17 mouse cellular contexts compared by ENCODE assay signal in the genomic region with DNA sequence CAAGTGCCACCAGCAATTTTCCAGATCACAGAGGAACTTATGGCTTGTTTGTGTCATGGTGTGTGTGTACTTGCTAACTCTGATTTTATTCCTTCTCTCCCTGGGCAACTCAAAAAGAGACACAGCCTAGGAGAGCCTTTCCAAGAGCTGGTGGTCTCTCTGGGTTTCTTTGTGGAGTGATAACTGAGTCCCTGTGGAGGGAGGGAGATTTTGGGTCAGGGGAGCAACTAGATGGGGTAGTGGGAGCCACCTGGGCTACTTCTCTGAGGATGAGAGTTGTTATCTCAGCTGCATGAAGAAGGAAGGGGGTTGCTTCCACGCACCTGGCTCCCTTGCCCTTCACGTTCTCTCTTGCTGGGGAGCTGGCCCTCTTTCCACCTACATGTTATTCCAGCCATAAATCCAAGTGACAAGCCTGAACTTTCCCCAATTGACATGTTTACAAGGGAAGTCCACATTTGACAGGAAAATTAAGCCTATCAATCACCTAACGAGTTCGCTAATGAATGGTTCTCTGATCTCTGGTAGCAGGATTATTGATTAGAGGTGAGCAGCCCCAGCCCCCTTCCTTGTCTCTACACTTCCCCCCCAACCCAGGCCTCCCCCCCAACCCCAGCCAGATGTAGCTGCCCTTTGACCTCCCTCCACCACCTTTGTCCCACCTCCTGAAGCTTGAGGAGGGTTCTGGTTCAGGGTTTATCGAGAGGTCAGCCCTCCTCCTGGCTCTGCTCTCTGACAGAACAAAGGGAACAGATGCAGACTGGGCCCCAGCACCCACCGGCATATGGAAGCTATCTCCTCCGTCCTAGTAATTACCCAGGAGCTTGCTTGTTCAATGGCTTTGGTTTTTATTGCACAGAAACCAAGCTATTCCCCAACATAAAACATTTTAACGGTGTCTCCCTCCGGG.
DNase-seq lines count a peak whose midpoint lies in the region; ATAC-seq and TF ChIP-seq lines count a peak whose summit lies in the region.
"Had no signal": no experiment of that assay in that cellular context is flagged by ENCODE, and none has a peak within 500 bp of the region (broad histone marks: within the 10 kb centered on the region; RNA-seq: fewer than 3 reads in every experiment).

No protein-coding gene starts in this region.

- no peak for TF ChIP-seq POLR2A in brain, embryonic 14.5 days (IDR thresholded peaks at IDR 0.05; ENCODE audit: borderline replicate concordance, extremely low read depth, insufficient read depth, insufficient read length, poor library complexity, severe bottlenecking)

- H3K36me3 ChIP-seq in hindbrain, embryonic 10.5 days = no peaks in the 10 kb centered on the region
- no peaks in the 10 kb centered on the region for H3K36me3 ChIP-seq in hindbrain, postnatal 0 days (ENCODE audit: insufficient read depth, low read length)
- no peaks in the 10 kb centered on the region for H3K36me3 ChIP-seq in embryonic facial prominence, embryonic 14.5 days (ENCODE audit: control insufficient read depth, insufficient read depth, low read length)
- H3K36me3 ChIP-seq in neural tube, embryonic 11.5 days (ENCODE audit: control insufficient read depth, insufficient read depth, low read length) = no peaks in the 10 kb centered on the region
- H3K36me3 ChIP-seq: heart, embryonic 12.5 days; hindbrain, embryonic 15.5 days; limb, embryonic 15.5 days; lung, embryonic 15.5 days had no signal

- H3K27me3 ChIP-seq in hindbrain, embryonic 10.5 days (ENCODE audit: insufficient read depth, poor library complexity, severe bottlenecking) = no peaks in the 10 kb centered on the region
- no peaks in the 10 kb centered on the region for H3K27me3 ChIP-seq in hindbrain, postnatal 0 days (ENCODE audit: insufficient read depth, low read length)
- H3K27me3 ChIP-seq in embryonic facial prominence, embryonic 14.5 days (replicated peaks; ENCODE audit: control insufficient read depth, insufficient read depth, low read length) = peaks cover 4% of the 10 kb centered on the region; the same call in 1 of the 2 replicates
- H3K27me3 ChIP-seq in neural tube, embryonic 11.5 days (ENCODE audit: control insufficient read depth, insufficient read depth, low read length) = no peaks in the 10 kb centered on the region
- H3K27me3 ChIP-seq: hindbrain, embryonic 15.5 days had no signal

- no peak overlapping the region for H3K4me2 ChIP-seq in hindbrain, postnatal 0 days (ENCODE audit: low read depth, low read length)
- H3K4me2 ChIP-seq in embryonic facial prominence, embryonic 14.5 days (ENCODE audit: low read depth, low read length) = no peak overlapping the region
- H3K4me2 ChIP-seq in neural tube, embryonic 11.5 days (ENCODE audit: low read depth) = no peak overlapping the region
- H3K4me2 ChIP-seq: heart, embryonic 12.5 days; hindbrain, embryonic 15.5 days; limb, embryonic 15.5 days; lung, embryonic 15.5 days had no signal

- peak overlapping the region; percentile 67 for H3K27ac ChIP-seq in hindbrain, embryonic 10.5 days
- no peak overlapping the region for H3K27ac ChIP-seq in hindbrain, postnatal 0 days
- no peak overlapping the region for H3K27ac ChIP-seq in embryonic facial prominence, embryonic 14.5 days (replicated peaks; ENCODE audit: low read depth, low read length)
- H3K27ac ChIP-seq in neural tube, embryonic 11.5 days (ENCODE audit: low read depth, low read length) = no peak overlapping the region
- H3K27ac ChIP-seq: hindbrain, embryonic 15.5 days; limb, embryonic 15.5 days; lung, embryonic 15.5 days had no signal

- H3K9ac ChIP-seq in hindbrain, postnatal 0 days (replicated peaks; ENCODE audit: low read length) = no peak overlapping the region
- no peak overlapping the region for H3K9ac ChIP-seq in embryonic facial prominence, embryonic 14.5 days (ENCODE audit: low read depth, low read length)
- no peak overlapping the region for H3K9ac ChIP-seq in neural tube, embryonic 11.5 days (ENCODE audit: low read length)
- H3K9ac ChIP-seq: heart, embryonic 12.5 days; hindbrain, embryonic 15.5 days; limb, embryonic 15.5 days; lung, embryonic 15.5 days had no signal

- peak; percentile 60 for DNase-seq in hindbrain, embryonic 10.5 days (ENCODE audit: low spot score)
- DNase-seq in hindbrain, postnatal 0 days (ENCODE audit: low spot score) = no peak
- peak; percentile 39 for DNase-seq in brain, embryonic 14.5 days (ENCODE audit: low read depth)
- no peak for DNase-seq in embryonic facial prominence, embryonic 14.5 days (ENCODE audit: low spot score)
- DNase-seq in neural tube, embryonic 11.5 days (ENCODE audit: low spot score) = peak; percentile 61
- DNase-seq in urinary bladder, postnatal 10 days (ENCODE audit: low spot score) = no peak
- DNase-seq in frontal cortex, postnatal 14 days (ENCODE audit: low spot score in 2 of 2) = no peak
- DNase-seq: adrenal gland, adult 2 months; cerebellum, postnatal 14 days; gastrocnemius, postnatal 36 days; right cerebral cortex, postnatal 4 days had no signal

- no peak for TF ChIP-seq CTCF in hindbrain, postnatal 0 days (IDR thresholded peaks at IDR 0.05; ENCODE audit: low read depth)
- TF ChIP-seq CTCF in brain, embryonic 14.5 days (IDR thresholded peaks at IDR 0.05; ENCODE audit: borderline replicate concordance, extremely low read depth, insufficient read depth, insufficient read length) = no peak

- H3K4me1 ChIP-seq in hindbrain, embryonic 10.5 days (replicated peaks) = peaks cover 31% of the 10 kb centered on the region
- no peaks in the 10 kb centered on the region for H3K4me1 ChIP-seq in hindbrain, postnatal 0 days (ENCODE audit: insufficient read depth, low read length)
- H3K4me1 ChIP-seq in embryonic facial prominence, embryonic 14.5 days (ENCODE audit: control insufficient read depth, insufficient read depth, low read length) = peaks cover 7% of the 10 kb centered on the region
- 0 out of 2 replicates have a peak, but pooled peaks cover 5% of the 10 kb centered on the region for H3K4me1 ChIP-seq in neural tube, embryonic 11.5 days (ENCODE audit: control insufficient read depth, insufficient read depth, low read length)
- H3K4me1 ChIP-seq: heart, embryonic 12.5 days; lung, embryonic 15.5 days had no signal

- no peaks in the 10 kb centered on the region for H3K9me3 ChIP-seq in hindbrain, embryonic 10.5 days
- H3K9me3 ChIP-seq in hindbrain, postnatal 0 days (ENCODE audit: low read length) = no peaks in the 10 kb centered on the region
- H3K9me3 ChIP-seq in embryonic facial prominence, embryonic 14.5 days (ENCODE audit: control insufficient read depth, low read length) = no peaks in the 10 kb centered on the region
- no peaks in the 10 kb centered on the region for H3K9me3 ChIP-seq in neural tube, embryonic 11.5 days (ENCODE audit: control insufficient read depth, low read length)
- H3K9me3 ChIP-seq: heart, embryonic 12.5 days; hindbrain, embryonic 15.5 days; limb, embryonic 15.5 days; lung, embryonic 15.5 days had no signal

- no peak overlapping the region for H3K4me3 ChIP-seq in hindbrain, embryonic 10.5 days
- no peak overlapping the region for H3K4me3 ChIP-seq in hindbrain, postnatal 0 days (ENCODE audit: low read length)
- no peak overlapping the region for H3K4me3 ChIP-seq in embryonic facial prominence, embryonic 14.5 days (ENCODE audit: low read depth, low read length)
- no peak overlapping the region for H3K4me3 ChIP-seq in neural tube, embryonic 11.5 days (ENCODE audit: low read depth, low read length)
- H3K4me3 ChIP-seq: heart, embryonic 12.5 days; hindbrain, embryonic 15.5 days; limb, embryonic 15.5 days; lung, embryonic 15.5 days had no signal

- ATAC-seq in hindbrain, postnatal 0 days = no peak
- ATAC-seq in embryonic facial prominence, embryonic 14.5 days (ENCODE audit: low read depth) = 0 out of 2 replicates have a peak, but pooled peaks have one; percentile 26
- ATAC-seq in neural tube, embryonic 11.5 days (ENCODE audit: insufficient read depth, low FRiP score, low TSS enrichment) = peak; percentile 75
- no peak for ATAC-seq in inflammation-experienced regulatory T-cells, adult 6 months
- ATAC-seq: forebrain, embryonic 16.5 days had no signal

- WGBS in hindbrain, embryonic 10.5 days = 31% methylated on average over 9 of the region's 9 CpGs
- WGBS in hindbrain, postnatal 0 days = 44% methylated on average over 9 of the region's 9 CpGs
- WGBS in embryonic facial prominence, embryonic 14.5 days = 21% methylated on average over 9 of the region's 9 CpGs
- WGBS in neural tube, embryonic 11.5 days = 5% methylated on average over 9 of the region's 9 CpGs

Comparison
In these comparisons a context has a peak if more than half of its experiments do, and no peak if none do; other contexts are left out.
1. DNase-seq: peak in hindbrain, embryonic 10.5 days (single experiment), brain, embryonic 14.5 days (single experiment) and neural tube, embryonic 11.5 days (single experiment); none in hindbrain, postnatal 0 days (single experiment), embryonic facial prominence, embryonic 14.5 days (single experiment), urinary bladder, postnatal 10 days (single experiment) and frontal cortex, postnatal 14 days (0 of 2).
2. ATAC-seq: peak in embryonic facial prominence, embryonic 14.5 days (single experiment) and neural tube, embryonic 11.5 days (single experiment); none in hindbrain, postnatal 0 days (single experiment) and inflammation-experienced regulatory T-cells, adult 6 months (single experiment).